Mouse (Mus musculus): ENCODE results near the gene Maz.

Maz gene

GRCm38 (mm10) chr7:127004122-127004875, 22.5 kb downstream of the Maz start:
- DNase-seq = no peak

GRCm38 (mm10) chr7:127003620-127004019, 23.2 kb downstream of the Maz start:
- DNase-seq = no peak

- DNase-seq = no peak
Observed at GRCm38 (mm10) chr7:126999568-126999967, 27.3 kb downstream of the Maz start.

- DNase-seq = no peak
Observed at GRCm38 (mm10) chr7:126996449-126996848, 30.4 kb downstream of the Maz start.

- no peak for DNase-seq
Observed at GRCm38 (mm10) chr7:126988816-126989215, 38.0 kb downstream of the Maz start.

GRCm38 (mm10) chr7:126986319-126986718, 40.5 kb downstream of the Maz start:
- DNase-seq = peak; percentile 79

GRCm38 (mm10) chr7:126984667-126985444, 42.0 kb downstream of the Maz start:
- DNase-seq = no peak

GRCm38 (mm10) chr7:126983113-126983512, 43.7 kb downstream of the Maz start:
- DNase-seq = no peak

- DNase-seq = no peak
Observed at GRCm38 (mm10) chr7:126982054-126982453, 44.8 kb downstream of the Maz start.

- DNase-seq = no peak
Observed at GRCm38 (mm10) chr7:126981601-126982000, 45.2 kb downstream of the Maz start.

GRCm38 (mm10) chr7:126978841-126979240, 48.0 kb downstream of the Maz start:
- DNase-seq = no peak

- DNase-seq = no peak
Observed at GRCm38 (mm10) chr7:126976878-126977459, 49.9 kb downstream of the Maz start.

GRCm38 (mm10) chr7:126975950-126976866, 50.6 kb downstream of the Maz start, which contains the start of gene Cdiptos:
Gene Cdiptos, minus strand, starts transcription at chr7:126976098.
- peak; percentile 97 for DNase-seq

GRCm38 (mm10) chr7:126975893-126975949, 51.1 kb downstream of the Maz start, which contains the start of gene Cdipt:
Gene Cdipt, plus strand, starts transcription at chr7:126975914.
- DNase-seq = no peak

- DNase-seq = peak; percentile 45
Observed at GRCm38 (mm10) chr7:126975493-126975892, 51.3 kb downstream of the Maz start.

Data from cerebellum, adult 8-10 months (tissue).